Mouse (Mus musculus) B cell, adult 2 months (primary cell): ENCODE data around the gene Nasp.
A peak's percentile ranks its signal among the peaks of the same experiment; 100 is the strongest.

Experiments used
- DNase-seq, 2 experiments: peaks; one replicate each; pipeline ENCODE4 v3.0.0; 2022

Nasp gene

GRCm38 (mm10) chr4:116627359-116627716, 403 bp downstream of the Nasp start:
- DNase-seq, result peak; percentile 97 to 98

- DNase-seq, result peak; percentile 81 to 82
Measured at GRCm38 (mm10) chr4:116626658-116627358, 933 bp downstream of the Nasp start.

GRCm38 (mm10) chr4:116624831-116625230, 2.9 kb downstream of the Nasp start:
- no peak for DNase-seq

- DNase-seq, result no peak
Measured at GRCm38 (mm10) chr4:116615237-116615636, 12.5 kb downstream of the Nasp start.

- DNase-seq, result no peak
Measured at GRCm38 (mm10) chr4:116612621-116613020, 15.1 kb downstream of the Nasp start.

GRCm38 (mm10) chr4:116596978-116597881, 30.5 kb downstream of the Nasp start:
- peak; percentile 87 to 88 for DNase-seq

GRCm38 (mm10) chr4:116596379-116596778, 31.4 kb downstream of the Nasp start, which contains the start of gene Ccdc17:
Ccdc17 (plus strand) TSS chr4:116596654.
- DNase-seq, result peak in 1 of 2 experiments; percentile 1

- DNase-seq, result no peak
Measured at GRCm38 (mm10) chr4:116595793-116596192, 31.9 kb downstream of the Nasp start.

- DNase-seq, result no peak
Measured at GRCm38 (mm10) chr4:116558151-116558882, 69.4 kb downstream of the Nasp start.

GRCm38 (mm10) chr4:116557306-116558121, 70.2 kb downstream of the Nasp start, which contains the start of gene Gpbp1l1:
Gpbp1l1 (plus strand) TSS chr4:116557658.
- peak; percentile 99 for DNase-seq

GRCm38 (mm10) chr4:116556561-116557305, 71.0 kb downstream of the Nasp start:
- DNase-seq, result peak; percentile 97

GRCm38 (mm10) chr4:116555413-116556300, 72.1 kb downstream of the Nasp start, which contains the start of gene Tmem69:
Tmem69 (minus strand) TSS chr4:116555936.
- DNase-seq, result peak; percentile 85 to 87

GRCm38 (mm10) chr4:116553035-116553434, 74.7 kb downstream of the Nasp start:
- no peak for DNase-seq
